19 mouse cellular contexts compared by ENCODE assay signal in the genomic region with DNA sequence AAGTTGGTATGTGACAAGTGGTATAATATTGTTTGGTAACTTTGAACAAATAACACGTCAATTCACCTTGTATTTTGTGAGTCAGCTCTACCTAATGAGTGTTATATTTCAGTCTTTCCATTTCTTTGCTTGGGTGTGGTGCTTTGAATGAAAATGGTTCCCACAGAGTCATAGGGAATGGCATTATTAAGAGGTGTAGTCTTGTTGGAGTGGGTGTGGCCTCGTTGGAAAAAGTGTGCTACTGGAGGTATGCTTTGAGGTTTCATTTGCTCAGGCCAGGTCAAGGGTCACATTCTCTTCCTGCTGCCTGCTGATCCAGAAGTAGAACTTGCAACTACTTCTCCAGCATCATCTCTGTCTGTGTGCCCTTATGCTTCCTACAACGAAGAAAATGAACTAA.
A peak's percentile ranks its signal among the peaks of the same experiment; 100 is the strongest.
DNase-seq lines count a peak whose midpoint lies in the region; ATAC-seq and TF ChIP-seq lines count a peak whose summit lies in the region.
"Had no signal": no experiment of that assay in that cellular context is flagged by ENCODE, and none has a peak within 500 bp of the region (broad histone marks: within the 10 kb centered on the region; RNA-seq: fewer than 3 reads in every experiment).

No protein-coding gene starts in this region.

- H3K4me1 ChIP-seq in stomach, postnatal 0 days (replicated peaks; ENCODE audit: control insufficient read depth, insufficient read depth): no peaks in the 10 kb centered on the region
- peaks cover 3% of the 10 kb centered on the region; the same call in 1 of the 2 replicates for H3K4me1 ChIP-seq in intestine, embryonic 16.5 days (ENCODE audit: control insufficient read depth, insufficient read depth, low read length)

- H3K9ac ChIP-seq in stomach, postnatal 0 days (ENCODE audit: low read length): no peak overlapping the region
- H3K9ac ChIP-seq in intestine, embryonic 16.5 days (ENCODE audit: low read depth, low read length): no peak overlapping the region

- 48% methylated on average over 3 of the region's 3 CpGs for WGBS in large intestine, adult 2 months
- WGBS in stomach, postnatal 0 days: 65% methylated on average over 3 of the region's 3 CpGs
- WGBS in intestine, embryonic 16.5 days: 75% methylated on average over 3 of the region's 3 CpGs

- no peak for TF ChIP-seq CTCF in stomach, postnatal 0 days (IDR thresholded peaks at IDR 0.05; ENCODE audit: low read depth)

- no peak for TF ChIP-seq EP300 in stomach, postnatal 0 days (optimal IDR thresholded peaks at IDR 0.05)

- no peaks in the 10 kb centered on the region for H3K27me3 ChIP-seq in stomach, postnatal 0 days (ENCODE audit: control insufficient read depth, insufficient read depth, low read length)
- H3K27me3 ChIP-seq in intestine, embryonic 16.5 days (replicated peaks; ENCODE audit: control insufficient read depth, insufficient read depth, low read length): no peaks in the 10 kb centered on the region
- H3K27me3 ChIP-seq: CH12.LX, Patski had no signal

- H3K4me2 ChIP-seq in stomach, postnatal 0 days (replicated peaks; ENCODE audit: low read depth): no peak overlapping the region
- no peak overlapping the region for H3K4me2 ChIP-seq in intestine, embryonic 16.5 days (ENCODE audit: low read depth, low read length)

- H3K4me3 ChIP-seq in stomach, postnatal 0 days (ENCODE audit: low read depth, low read length): no peak overlapping the region
- H3K4me3 ChIP-seq in intestine, embryonic 16.5 days (ENCODE audit: low read length): no peak overlapping the region

- peak; percentile 78 for ATAC-seq in stomach, postnatal 0 days (ENCODE audit: low FRiP score, low TSS enrichment)
- ATAC-seq in intestine, embryonic 16.5 days: no peak
- ATAC-seq: activated CD4-positive, CD25-positive, alpha-beta regulatory T cell, adult 4 months; CD4-positive, CD25-positive, alpha-beta regulatory T cell, adult 4 months; Patski had no signal

- H3K27ac ChIP-seq in stomach, postnatal 0 days (replicated peaks): no peak overlapping the region
- no peak overlapping the region for H3K27ac ChIP-seq in intestine, embryonic 16.5 days (ENCODE audit: low read length)

- H3K36me3 ChIP-seq in stomach, postnatal 0 days (ENCODE audit: control insufficient read depth, insufficient read depth, low read length): no peaks in the 10 kb centered on the region
- H3K36me3 ChIP-seq in intestine, embryonic 16.5 days (ENCODE audit: control insufficient read depth, insufficient read depth, low read length): no peaks in the 10 kb centered on the region
- H3K36me3 ChIP-seq: G1E had no signal

- no peaks in the 10 kb centered on the region for H3K9me3 ChIP-seq in stomach, postnatal 0 days (ENCODE audit: control insufficient read depth, low read length)
- no peaks in the 10 kb centered on the region for H3K9me3 ChIP-seq in intestine, embryonic 16.5 days (ENCODE audit: control insufficient read depth, low read length)
- H3K9me3 ChIP-seq: G1E had no signal

- DNase-seq in large intestine, adult 2 months (ENCODE audit: low read depth, low spot score): peak; percentile 55
- no peak for DNase-seq in stomach, postnatal 0 days (ENCODE audit: low spot score)
- no peak for DNase-seq in thymus, postnatal 10 days (ENCODE audit: low spot score in 2 of 2)
- DNase-seq: adrenal gland, adult 2 months; adrenal gland, adult 8-10 months; adrenal gland, postnatal 10 days; adrenal gland, postnatal 14 days; adrenal gland, postnatal 25 days; adrenal gland, postnatal 36 days; B cell, adult 2 months; cerebellum, adult 11 months; cerebellum, adult 11-12 months; cerebellum, adult 18-20 months had no signal
